Mouse (Mus musculus): Measurements from ENCODE around the gene Arhgap33. TPM values are rescaled to one million over a fixed set of nuclear protein-coding genes. Genes with fewer than 3 reads are reported as not detected.
A peak's percentile ranks its signal among the peaks of the same experiment; 100 is the strongest.
"Not testable (repeated sequence)": the region's sequence is repeated elsewhere in the genome, so short reads cannot be mapped to it uniquely, and the experiment has no call there.

Arhgap33 gene
- total RNA-seq, 2 experiments from 2014 or later = 0.98 to 2.4 TPM

- intact Hi-C loops (cut with DNase I; ENCODE audit: low total_unique reads) = no loop called here
- no peak for DNase-seq
Observed at GRCm38 (mm10) chr7:30515003-30515760, 19.7 kb downstream of the Arhgap33 start.

- DNase-seq = no peak
- intact Hi-C loops (cut with DNase I; ENCODE audit: low total_unique reads) = no loop called here
Observed at GRCm38 (mm10) chr7:30508061-30508460, 26.8 kb downstream of the Arhgap33 start.

GRCm38 (mm10) chr7:30501159-30501558, 33.7 kb downstream of the Arhgap33 start:
- intact Hi-C loops (cut with DNase I; ENCODE audit: low total_unique reads); DNase-seq: not testable (repeated sequence)

- intact Hi-C loops (cut with DNase I; ENCODE audit: low total_unique reads); DNase-seq: not testable (repeated sequence)
Observed at GRCm38 (mm10) chr7:30495506-30496042, 39.3 kb downstream of the Arhgap33 start.

GRCm38 (mm10) chr7:30493401-30493931, 41.4 kb downstream of the Arhgap33 start, which contains the start of gene Prodh2:
Gene Prodh2 (plus strand): TSS chr7:30493622.
- DNase-seq = no peak
- intact Hi-C loops (cut with DNase I; ENCODE audit: low total_unique reads) = no loop called here

- DNase-seq = peak; percentile 75
- intact Hi-C loops (cut with DNase I; ENCODE audit: low total_unique reads) = no loop called here
Observed at GRCm38 (mm10) chr7:30492765-30493164, 42.1 kb downstream of the Arhgap33 start.

GRCm38 (mm10) chr7:30490957-30491307, 43.9 kb downstream of the Arhgap33 start:
- no peak for DNase-seq
- intact Hi-C loops (cut with DNase I; ENCODE audit: low total_unique reads) = no loop called here

- intact Hi-C loops (cut with DNase I; ENCODE audit: low total_unique reads) = no loop called here
- DNase-seq = no peak
Observed at GRCm38 (mm10) chr7:30490251-30490956, 44.5 kb downstream of the Arhgap33 start.

- intact Hi-C loops (cut with DNase I; ENCODE audit: low total_unique reads) = no loop called here
- DNase-seq = no peak
Observed at GRCm38 (mm10) chr7:30484250-30484649, 50.6 kb downstream of the Arhgap33 start.

GRCm38 (mm10) chr7:30477415-30478381, 57.2 kb downstream of the Arhgap33 start:
- intact Hi-C loops (cut with DNase I; ENCODE audit: low total_unique reads) = no loop called here
- no peak for DNase-seq

- not testable (repeated sequence) for DNase-seq
Observed at GRCm38 (mm10) chr7:30476136-30476535, 58.7 kb downstream of the Arhgap33 start.

GRCm38 (mm10) chr7:30474999-30475398, 59.9 kb downstream of the Arhgap33 start:
- DNase-seq = no peak
- intact Hi-C loops (cut with DNase I; ENCODE audit: low total_unique reads) = no loop called here

More at GRCm38 (mm10) chr7:30476136-30476535, 58.7 kb downstream of the Arhgap33 start:
- intact Hi-C loops (cut with DNase I; ENCODE audit: low total_unique reads) = not testable (repeated sequence)

- intact Hi-C loops (cut with DNase I; ENCODE audit: low total_unique reads) = no loop called here
- no peak for DNase-seq
Observed at GRCm38 (mm10) chr7:30472411-30472810, 62.4 kb downstream of the Arhgap33 start.

Small RNA genes within 50 kb of the gene (microRNA-seq; reads per million reads assigned to microRNA genes)
- 1.3 to 1.5 reads per million in 2 experiments for gene Gm38670

Other genes starting within 250 kb of the Arhgap33 start
- 10 to 100 TPM; 18.2 to 20.9 TPM for gene Clip3, start 243.3 kb downstream of the Arhgap33 start, total RNA-seq (2021)
- gene Alkbh6, start 226.3 kb downstream of the Arhgap33 start, total RNA-seq (2021) = 10 to 100 TPM; 16.0 to 17.4 TPM
- 1 to 10 TPM; 1.0 to 1.1 TPM for gene Syne4, start 220.3 kb downstream of the Arhgap33 start, total RNA-seq (2021)
- gene E130208F15Rik, start 213.3 kb downstream of the Arhgap33 start, total RNA-seq (2021) = under 1 TPM; 0.51 to 0.78 TPM
- 10 to 100 TPM in 1 of 2 experiments, 1 to 10 TPM in 1; 7.8 to 10.6 TPM for gene Sdhaf1, start 211.2 kb downstream of the Arhgap33 start, total RNA-seq (2021)
- 1 to 10 TPM; 1.5 to 1.8 TPM for gene Lrfn3, start 172.3 kb downstream of the Arhgap33 start, total RNA-seq (2021)
- 10 to 100 TPM in 1 of 2 experiments, 1 to 10 TPM in 1; 7.8 to 10.4 TPM for gene Tyrobp, start 121.3 kb downstream of the Arhgap33 start, total RNA-seq (2021)
- gene Hcst, start 115.2 kb downstream of the Arhgap33 start, total RNA-seq (2021) = under 1 TPM in 1 of 2 experiments, not detected in 1; 0.94 TPM
- under 1 TPM; 0.21 to 0.33 TPM for gene Nfkbid, start 113.3 kb downstream of the Arhgap33 start, total RNA-seq (2021)
- gene Aplp1, start 89.5 kb downstream of the Arhgap33 start, total RNA-seq (2021) = 1 to 10 TPM; 1.9 to 2.3 TPM
- gene Kirrel2, start 77.4 kb downstream of the Arhgap33 start, total RNA-seq (2021) = not detected
- gene Nphs1, start 76.7 kb downstream of the Arhgap33 start, total RNA-seq (2021) = not detected
- gene Prodh2, start 41.4 kb downstream of the Arhgap33 start, total RNA-seq (2021) = not detected
- gene Hspb6, start 17.1 kb upstream of the Arhgap33 start, total RNA-seq (2021) = 100 to 1,000 TPM; 455 to 476 TPM
- 1 to 10 TPM; 3.9 to 4.8 TPM for gene Proser3, start 17.2 kb upstream of the Arhgap33 start, total RNA-seq (2021)
- gene Lin37, start 24.8 kb upstream of the Arhgap33 start, total RNA-seq (2021) = 1 to 10 TPM; 8.4 to 9.1 TPM
- gene U2af1l4, start 28.2 kb upstream of the Arhgap33 start, total RNA-seq (2021) = 10 to 100 TPM; 49.6 to 50.1 TPM
- 1 to 10 TPM in 1 of 2 experiments, under 1 TPM in 1; 0.74 to 1.7 TPM for gene Gm49396, start 28.3 kb upstream of the Arhgap33 start, total RNA-seq (2021)
- 10 to 100 TPM; 83.4 to 92.7 TPM for gene Psenen, start 28.6 kb upstream of the Arhgap33 start, total RNA-seq (2021)
- gene Igflr1, start 30.4 kb upstream of the Arhgap33 start, total RNA-seq (2021) = under 1 TPM; 0.60 to 0.88 TPM
- 10 to 100 TPM; 14.1 to 15.2 TPM for gene Kmt2b, start 53.7 kb upstream of the Arhgap33 start, total RNA-seq (2021)
- not detected for gene Zbtb32, start 63.8 kb upstream of the Arhgap33 start, total RNA-seq (2021)
- gene Upk1a, start 77.8 kb upstream of the Arhgap33 start, total RNA-seq (2021) = under 1 TPM; 0.14 to 0.16 TPM
- gene Cox6b1, start 91.1 kb upstream of the Arhgap33 start, total RNA-seq (2021) = 1,000 to 10,000 TPM; 1,322 to 1,882 TPM
- gene Etv2, start 100.8 kb upstream of the Arhgap33 start, total RNA-seq (2021) = not detected
- 10 to 100 TPM; 35.4 to 37.3 TPM for gene Rbm42, start 115.3 kb upstream of the Arhgap33 start, total RNA-seq (2021)
- 1 to 10 TPM; 2.8 to 2.9 TPM for gene Haus5, start 129.9 kb upstream of the Arhgap33 start, total RNA-seq (2021)
- 1 to 10 TPM; 2.3 to 2.6 TPM for gene Pmis2, start 136.5 kb upstream of the Arhgap33 start, total RNA-seq (2021)
- gene 2200002J24Rik, start 163.9 kb upstream of the Arhgap33 start, total RNA-seq (2021) = not detected
- gene Atp4a, start 177.1 kb upstream of the Arhgap33 start, total RNA-seq (2021) = under 1 TPM; 0.16 to 0.41 TPM
- gene Tmem147, start 194.5 kb upstream of the Arhgap33 start, total RNA-seq (2021) = 100 to 1,000 TPM; 222 to 233 TPM
- gene Gapdhs, start 208.6 kb upstream of the Arhgap33 start, total RNA-seq (2021) = not detected
- gene Sbsn, start 216.4 kb upstream of the Arhgap33 start, total RNA-seq (2021) = 1 to 10 TPM; 3.7 to 4.1 TPM
- gene Dmkn, start 228.7 kb upstream of the Arhgap33 start, total RNA-seq (2021) = under 1 TPM in 1 of 2 experiments, not detected in 1; 0.57 TPM